Mouse (Mus musculus) layer of hippocampus, adult 9-10 months (tissue): ENCODE data around the gene Smim6.
A peak's percentile ranks its signal among the peaks of the same experiment; 100 is the strongest.

ENCODE experiments used
- DNase-seq: peaks from one replicate; pipeline ENCODE4 v3.0.0; 2022; ENCODE audit warnings: low spot score

Gene Smim6

DNA sequence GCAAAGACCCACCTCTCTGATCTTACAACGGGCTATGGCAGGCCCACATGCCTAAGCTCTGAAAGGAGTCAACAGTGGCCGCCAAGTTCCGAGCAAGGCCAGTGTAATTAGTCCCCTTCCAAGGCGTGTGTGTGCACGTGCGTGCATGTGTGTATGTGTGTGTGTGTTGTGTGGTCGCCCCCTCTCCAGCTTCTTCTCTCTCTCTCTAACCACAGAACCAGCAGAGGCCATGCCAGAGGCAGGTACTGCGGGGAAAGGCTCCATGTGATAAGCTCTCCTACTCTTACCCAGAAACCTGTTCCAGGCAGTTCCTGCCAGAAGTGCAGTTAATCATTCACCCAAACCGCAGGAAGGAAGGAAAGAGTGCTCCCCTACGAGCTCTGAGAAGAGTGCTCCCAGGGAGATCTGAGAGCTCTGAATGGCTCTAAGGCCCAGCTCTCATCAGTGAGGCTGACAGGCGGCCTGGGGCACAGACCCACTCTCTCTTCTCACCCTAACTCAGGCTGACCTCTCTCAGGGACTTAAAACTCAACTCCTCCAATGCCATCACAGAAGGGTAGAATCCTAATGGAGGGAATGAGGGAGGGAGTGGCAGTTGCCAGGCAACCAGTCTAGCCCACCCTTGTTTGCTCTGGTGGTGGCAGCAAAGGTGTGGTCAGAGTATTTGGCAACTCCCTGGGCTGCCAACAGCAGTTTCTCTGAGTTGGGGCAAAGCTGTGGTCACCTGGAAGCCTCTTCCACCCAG, at the start of gene Smim6:
Gene Smim6 (plus strand): TSS at position 386 of the 745 bp plus-strand sequence.
- no peak for DNase-seq

- no peak for DNase-seq
These were observed 47.9 kb upstream of the Smim6 start for GRCm38 (mm10) chr11:115863895-115864294.

DNA sequence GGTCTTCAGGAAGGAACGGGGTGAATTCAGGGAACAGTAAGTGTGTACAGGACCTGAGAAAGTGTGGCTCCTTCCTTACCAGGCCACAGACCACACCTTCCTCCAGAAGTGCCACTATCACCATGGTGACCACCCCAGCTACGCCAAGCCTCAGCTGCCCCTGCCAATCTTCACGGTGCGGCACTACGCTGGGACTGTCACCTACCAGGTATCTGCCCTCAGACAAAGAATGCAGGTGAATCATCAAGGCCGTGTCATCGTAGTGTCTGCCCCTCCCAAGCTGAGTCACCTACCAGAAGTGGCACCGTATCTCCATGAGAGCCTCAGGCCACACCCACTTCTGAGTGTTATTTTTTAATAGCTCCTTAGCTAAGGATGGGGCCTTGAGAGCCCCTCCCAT, 42.4 kb upstream of the Smim6 start:
- DNase-seq: no peak

- DNase-seq: no peak
These were observed 39.4 kb upstream of the Smim6 start for GRCm38 (mm10) chr11:115872437-115872836.

- DNase-seq: no peak
These were observed 35.9 kb upstream of the Smim6 start for GRCm38 (mm10) chr11:115875935-115876334.

DNA sequence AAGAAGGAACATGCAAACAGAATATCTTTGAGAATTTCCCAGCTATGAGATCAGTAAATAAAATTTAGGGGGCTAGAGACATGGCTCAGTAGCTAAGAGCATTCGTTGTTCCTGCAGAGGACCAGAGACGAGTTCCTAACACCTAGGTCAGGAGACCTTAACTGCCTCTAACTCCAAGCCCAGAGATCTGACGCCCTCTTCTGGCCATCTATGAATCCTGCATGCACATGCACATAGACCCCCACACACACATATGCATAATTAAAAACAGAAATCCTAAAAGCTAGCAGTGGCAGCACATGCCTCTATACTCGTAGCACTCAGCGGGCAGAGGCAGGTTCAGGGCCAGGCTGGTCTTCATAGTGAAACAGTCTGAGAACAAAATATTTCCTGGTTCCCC, 35.4 kb upstream of the Smim6 start:
- DNase-seq: no peak

DNA sequence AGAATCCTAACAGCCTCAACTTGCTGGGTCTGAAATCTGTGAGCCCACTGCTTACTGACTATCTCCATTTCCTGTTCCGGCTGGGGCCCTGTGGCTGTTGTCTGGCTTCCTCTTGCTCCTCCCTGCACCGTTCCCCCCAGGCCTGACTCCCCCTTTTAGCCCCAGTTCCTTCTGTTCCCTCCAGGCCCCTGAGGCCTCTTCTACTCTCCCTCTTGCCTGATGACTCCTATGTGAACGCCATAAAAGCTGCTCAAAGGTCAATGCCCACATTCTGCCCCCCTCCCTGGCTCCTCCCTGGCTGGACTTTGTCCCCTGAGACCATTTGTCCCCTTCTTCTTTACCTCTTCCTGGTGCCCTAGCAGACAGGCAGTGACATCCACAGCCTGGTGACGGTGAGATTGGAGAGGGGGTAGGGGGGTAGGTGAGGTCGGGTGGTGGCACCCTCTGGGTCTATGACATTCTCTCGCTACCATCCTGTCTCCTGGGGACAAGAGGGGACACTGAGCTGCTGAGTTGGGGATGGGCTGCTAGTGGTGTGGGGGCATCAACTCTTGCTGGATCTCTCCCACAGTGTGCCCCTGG, 34.6 kb upstream of the Smim6 start:
- DNase-seq: no peak

GRCm38 (mm10) chr11:115878071-115878470, 33.7 kb upstream of the Smim6 start:
- no peak for DNase-seq

DNA sequence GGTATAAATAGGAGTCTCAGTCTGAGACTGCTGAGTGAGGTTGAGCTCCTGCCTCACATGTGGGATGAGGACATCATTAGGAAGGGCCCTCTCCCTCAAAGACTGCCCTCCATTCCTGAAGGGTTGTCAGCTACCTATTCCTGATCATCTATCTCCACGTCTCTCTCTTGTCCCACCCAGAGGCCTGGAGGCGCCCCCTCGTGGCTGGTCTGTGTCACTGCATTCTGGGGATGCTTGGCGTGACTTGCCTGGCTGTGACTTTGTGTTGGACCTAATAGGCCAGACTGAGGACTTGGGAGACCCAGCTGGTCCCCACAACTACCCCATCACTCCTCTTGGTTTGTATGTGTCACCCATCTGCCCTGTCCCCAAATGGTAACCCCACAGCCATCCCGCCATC, 30.8 kb upstream of the Smim6 start:
- no peak for DNase-seq

DNA sequence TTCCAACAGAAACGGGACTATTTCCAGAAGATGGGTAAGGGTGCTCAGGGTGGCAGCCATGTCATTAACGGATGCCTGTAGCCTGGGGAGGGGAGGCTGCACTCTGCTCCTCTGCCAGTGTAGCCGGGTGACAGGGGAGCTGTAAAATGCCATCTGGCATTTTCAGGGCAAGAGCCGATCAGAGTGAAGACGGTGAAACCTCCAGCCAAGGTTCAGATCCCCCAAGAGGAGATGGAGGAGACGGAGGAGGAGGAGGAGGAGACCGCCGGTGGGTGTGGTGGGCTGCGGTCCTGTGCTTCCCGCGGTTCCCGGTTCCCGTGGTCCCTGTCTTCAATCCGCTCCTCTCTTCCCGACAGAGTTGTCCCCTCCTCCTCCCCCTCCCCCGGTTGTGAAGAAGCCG, 28.6 kb upstream of the Smim6 start:
- no peak for DNase-seq

GRCm38 (mm10) chr11:115884361-115884760, 27.5 kb upstream of the Smim6 start:
- DNase-seq: no peak

DNA sequence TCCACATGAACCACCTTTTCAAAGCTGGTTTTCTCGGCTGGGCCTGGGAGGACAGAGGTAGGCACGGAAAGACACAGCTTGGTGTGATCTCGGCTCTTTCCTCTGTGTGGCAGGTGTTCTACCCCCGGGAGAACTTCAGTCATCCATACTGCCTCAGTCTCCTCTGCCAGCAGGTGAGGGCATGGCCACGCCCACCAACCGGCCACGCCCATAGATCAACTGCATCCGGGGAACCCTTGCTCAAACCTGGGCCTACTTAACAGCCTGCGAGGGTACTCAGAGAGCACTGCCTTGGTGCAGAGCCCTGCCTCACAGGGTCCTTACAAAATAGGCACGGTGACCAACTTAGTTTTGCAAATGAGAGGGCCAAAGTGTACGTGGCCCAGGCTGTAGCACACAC, 26.5 kb upstream of the Smim6 start:
- DNase-seq: no peak

DNA sequence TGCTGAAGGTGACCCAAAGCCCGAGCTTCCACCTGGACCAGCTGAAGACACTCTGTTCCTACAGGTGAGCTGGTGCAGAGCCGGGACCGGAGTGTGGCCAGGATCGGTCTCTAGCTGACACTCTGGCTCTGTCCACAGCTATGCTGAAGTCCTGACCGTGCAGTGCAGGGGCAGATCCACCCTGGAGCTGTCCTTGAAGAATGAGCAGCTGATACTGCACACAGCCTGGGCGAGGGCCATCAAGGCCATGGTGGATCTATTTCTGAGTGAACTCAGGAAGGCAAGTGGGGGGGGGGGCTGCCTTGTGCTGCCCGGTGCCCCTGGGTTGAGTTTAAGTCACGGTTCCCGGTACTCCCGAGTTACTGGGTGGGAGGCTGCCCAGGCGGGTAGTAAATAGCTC, 25.4 kb upstream of the Smim6 start:
- no peak for DNase-seq

- no peak for DNase-seq
These were observed 23.8 kb upstream of the Smim6 start for GRCm38 (mm10) chr11:115888020-115888419.

- no peak for DNase-seq
These were observed 22.7 kb upstream of the Smim6 start for GRCm38 (mm10) chr11:115889159-115889558.

- no peak for DNase-seq
These were observed 19.6 kb upstream of the Smim6 start for GRCm38 (mm10) chr11:115892213-115892612.

GRCm38 (mm10) chr11:115893071-115893470, 18.7 kb upstream of the Smim6 start:
- DNase-seq: no peak

- DNase-seq: no peak
These were observed 16.9 kb upstream of the Smim6 start for GRCm38 (mm10) chr11:115894755-115895520.

DNA sequence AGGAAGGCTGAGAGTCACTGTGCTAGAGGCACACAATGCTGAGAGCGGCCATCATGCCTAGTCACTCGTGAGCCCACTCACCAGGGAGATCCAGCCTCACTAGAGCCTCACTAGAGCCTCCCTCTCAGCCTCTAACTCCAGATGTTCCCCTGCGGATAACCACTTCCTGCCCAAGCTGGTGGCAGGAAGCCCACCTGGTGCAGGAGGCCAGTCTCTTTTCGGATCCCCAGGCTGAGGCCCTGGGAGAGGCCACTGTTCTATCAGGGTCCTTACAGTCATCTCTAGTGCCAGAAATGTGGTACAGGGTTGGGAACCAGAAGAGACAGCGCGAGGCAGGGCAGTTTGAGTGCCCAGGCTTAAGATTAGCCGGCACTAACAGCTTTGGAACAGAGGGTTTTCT, 13.4 kb upstream of the Smim6 start:
- no peak for DNase-seq

GRCm38 (mm10) chr11:115898886-115899285, 12.9 kb upstream of the Smim6 start:
- DNase-seq: peak; percentile 57

DNA sequence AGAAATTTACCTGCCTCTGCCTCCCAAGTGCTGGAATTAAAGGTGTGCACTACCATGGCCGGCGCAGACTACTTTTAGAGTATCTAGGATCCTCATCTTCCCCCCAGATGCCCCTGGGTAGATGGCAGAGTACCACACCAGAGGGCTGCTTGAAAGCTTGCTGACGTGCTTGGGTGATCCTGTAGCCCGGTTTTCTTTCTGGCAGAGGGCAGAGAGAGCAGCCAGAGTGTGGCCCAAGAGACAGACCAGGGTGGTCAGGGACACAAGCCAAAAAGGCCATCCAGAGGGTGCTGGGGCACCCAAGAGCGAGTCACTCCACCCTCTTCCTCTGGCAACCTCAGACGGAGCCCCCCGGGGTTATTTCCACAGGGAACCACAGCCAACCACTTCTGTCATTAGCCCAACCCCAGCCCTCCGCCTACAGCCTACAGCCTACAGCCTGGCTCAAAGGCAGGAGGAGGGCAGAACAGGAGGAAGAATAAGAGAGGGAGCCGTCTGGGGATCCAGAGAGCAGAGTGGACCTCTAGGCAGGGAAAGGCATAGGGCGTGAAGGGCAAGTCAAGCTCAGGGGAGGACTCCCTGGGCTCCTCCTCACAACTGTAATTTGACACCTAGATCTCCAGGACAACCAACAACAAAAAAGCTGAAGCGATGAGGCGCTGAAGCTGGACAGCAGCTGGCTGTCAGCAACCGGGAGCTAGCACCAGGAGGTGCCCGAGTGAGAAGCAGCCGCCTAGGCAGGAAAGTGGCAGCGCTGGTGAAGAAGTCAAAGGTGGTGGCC, 12.1 kb upstream of the Smim6 start, which contains the start of gene Smim5:
Gene Smim5 (plus strand): TSS at position 481 of the 781 bp plus-strand sequence.
- DNase-seq: no peak
